Mouse (Mus musculus) heart, embryonic 14.5 days (tissue): ENCODE data around the gene Hoxc13. TPM values are rescaled to one million over a fixed set of nuclear protein-coding genes. Genes with fewer than 3 reads are reported as not detected.

ENCODE experiments used
- ATAC-seq: fragments of 200-750 bp; cut with Nextera tagmentation; 2 replicates; pipeline ENCODE4 v1.8.0; 2017; ENCODE audit warnings: low read depth, moderate TSS enrichment; ENCODE audit not compliant: insufficient number of reproducible peaks, insufficient read depth, low FRiP score
- H3K27ac ChIP-seq, 2 experiments: fragments of 200-500 bp in 1 of 2; fragments of 300-500 bp in 1 of 2; sonication (generic) in 1 of 2; replicated peaks in 1 of 2; 2 replicates each; pipeline ENCODE4 v1.5.1; 2012 to 2014; ENCODE audit warnings: low read depth in 2 of 2, low read length in 2 of 2, control low read depth in 1 of 2, mild to moderate bottlenecking in 1 of 2, mixed read lengths in 1 of 2; ENCODE audit not compliant: control insufficient read depth in 1 of 2, insufficient read depth in 1 of 2
- H3K27me3 ChIP-seq: fragments of 300-500 bp; sonication (generic); 2 replicates; pipeline ENCODE4 v1.6.1; 2014; ENCODE audit warnings: mild to moderate bottlenecking, low read length, control low read depth; ENCODE audit not compliant: control insufficient read depth, insufficient read depth
- H3K36me3 ChIP-seq: fragments of 300-500 bp; sonication (generic); 2 replicates; pipeline ENCODE4 v1.6.1; 2014; ENCODE audit warnings: mild to moderate bottlenecking, control low read depth, low read length, mixed read lengths; ENCODE audit not compliant: control insufficient read depth, insufficient read depth
- H3K4me1 ChIP-seq, 2 experiments: fragments of 200-500 bp in 1 of 2; fragments of 300-500 bp in 1 of 2; sonication (generic) in 1 of 2; 2 replicates each; pipeline ENCODE4 v1.6.1; 2012 to 2014; ENCODE audit warnings: low read length in 2 of 2, control low read depth in 1 of 2, mixed read lengths in 1 of 2; ENCODE audit not compliant: control insufficient read depth in 2 of 2, insufficient read depth in 2 of 2
- H3K4me2 ChIP-seq: fragments of 300-500 bp; sonication (generic); 2 replicates; pipeline ENCODE4 v1.6.1; 2014; ENCODE audit warnings: mild to moderate bottlenecking, low read length
- H3K4me3 ChIP-seq, 2 experiments: fragments of 200-500 bp in 1 of 2; fragments of 300-500 bp in 1 of 2; sonication (generic) in 1 of 2; 2 replicates each; pipeline ENCODE4 v1.5.1; 2012 to 2014; ENCODE audit warnings: low read length in 2 of 2, mild to moderate bottlenecking in 2 of 2, control low read depth in 1 of 2, low read depth in 1 of 2, moderate library complexity in 1 of 2; ENCODE audit not compliant: control insufficient read depth in 1 of 2, insufficient read depth in 1 of 2
- H3K9ac ChIP-seq: fragments of 300-500 bp; sonication (generic); 2 replicates; pipeline ENCODE4 v1.6.1; 2014; ENCODE audit warnings: mild to moderate bottlenecking, low read length
- H3K9me3 ChIP-seq: fragments of 300-500 bp; sonication (generic); 2 replicates; pipeline ENCODE4 v1.6.1; 2016; ENCODE audit warnings: low read length, control low read depth; ENCODE audit not compliant: control insufficient read depth
- WGBS: fragments of 180-500 bp; shearing (Covaris S2); extraction: QIAGEN DNeasy Blood & Tissue Kit; methylation state at CpG from one replicate; pipeline ENCODE4 v1.1.7; 2014; 5-methylcytosine and 5-hydroxymethylcytosine counted together
- polyA plus RNA-seq: library from polyadenylated mRNA; unstranded; fragments of >200 nt; fragmentation: Nextera tagmentation; extraction: Ambion mirVana; gene quantifications from 2 replicates; pipeline ENCODE4 v1.2.1, GENCODE M21; 2014

Hoxc13 gene
- polyA plus RNA-seq, 1 experiment from 2014 or later = not detected

GRCm38 (mm10) chr15:102922636-102923500, 2.0 kb downstream of the Hoxc13 start:
- Histone ChIP-seq H3K4me3 (no peak overlapping the region), H3K9me3 (no peaks in the 10 kb centered on the region), H3K27me3 (peaks cover 100% of the 10 kb centered on the region), H3K27ac (no peak overlapping the region), H3K4me1 (peaks cover 3 to 7% of the 10 kb centered on the region in 2 experiments; a peak in 2 of 4 replicates), H3K4me2 (no peak overlapping the region), H3K36me3 (no peaks in the 10 kb centered on the region), H3K9ac (no peak overlapping the region)
- WGBS = 15% methylated on average over 6 of the region's 6 CpGs
- ATAC-seq = no peak

DNA sequence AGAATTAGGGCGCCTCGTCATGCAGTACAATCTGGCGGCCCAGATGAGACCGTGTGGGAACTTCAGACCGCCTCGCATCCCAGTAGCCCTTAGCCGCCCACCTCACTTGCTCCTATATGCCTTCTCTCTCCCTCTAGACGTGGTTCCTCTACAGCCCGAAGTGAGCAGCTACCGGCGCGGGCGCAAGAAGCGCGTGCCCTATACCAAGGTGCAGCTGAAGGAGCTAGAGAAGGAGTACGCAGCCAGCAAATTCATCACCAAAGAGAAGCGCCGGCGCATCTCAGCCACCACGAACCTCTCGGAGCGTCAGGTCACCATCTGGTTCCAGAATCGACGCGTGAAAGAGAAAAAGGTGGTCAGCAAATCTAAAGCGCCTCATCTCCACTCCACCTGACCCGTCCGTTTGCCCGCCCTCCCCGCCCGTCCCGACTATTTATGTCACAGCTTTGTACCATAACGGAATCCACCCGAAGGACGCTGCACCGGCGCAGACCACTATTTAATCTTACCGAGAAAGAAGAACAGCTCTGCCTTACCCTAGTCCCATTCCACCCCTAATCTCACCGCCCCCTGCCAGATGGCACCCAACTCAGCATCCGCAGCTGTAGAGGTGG, 6.2 kb downstream of the Hoxc13 start:
- WGBS = 2% methylated on average over 40 of the region's 40 CpGs
- Histone ChIP-seq H3K4me3 (no peak overlapping the region), H3K4me1 (no peaks in the 10 kb centered on the region), H3K4me2 (no peak overlapping the region), H3K27ac (no peak overlapping the region), H3K9ac (no peak overlapping the region), H3K9me3 (no peaks in the 10 kb centered on the region), H3K36me3 (no peaks in the 10 kb centered on the region), H3K27me3 (peaks cover 100% of the 10 kb centered on the region)
- ATAC-seq = no peak

DNA sequence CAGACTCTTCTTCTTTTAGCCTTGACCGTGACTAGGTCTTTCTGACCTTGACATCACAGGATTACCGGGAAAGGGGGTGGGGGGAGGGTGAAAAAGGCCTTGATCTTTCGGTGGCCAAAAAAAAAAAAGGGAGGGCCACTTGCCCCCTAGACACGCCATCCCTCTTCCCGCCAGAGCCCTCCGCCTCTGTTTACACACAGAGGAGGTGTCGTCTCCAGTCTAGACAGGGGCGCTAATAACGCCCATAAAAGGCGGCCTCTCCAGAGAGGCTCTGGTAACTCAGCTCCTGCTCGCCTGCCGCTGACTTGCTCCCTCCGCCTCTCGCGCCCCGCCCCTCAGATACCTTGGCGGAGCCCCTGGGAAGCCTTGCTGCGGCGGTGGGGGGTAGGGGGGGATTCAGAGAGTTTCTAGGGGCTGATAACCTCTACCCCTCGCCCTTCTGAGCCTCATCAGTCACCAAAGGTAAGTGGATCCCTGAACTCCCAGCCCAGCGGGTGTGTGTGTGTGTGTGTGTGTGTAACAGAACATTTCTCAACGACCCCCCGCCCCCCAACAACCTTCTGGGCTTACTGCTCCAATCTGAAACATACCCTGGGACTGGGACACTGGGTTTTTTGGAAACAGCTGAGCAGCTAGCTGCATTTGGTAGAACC, 10.9 kb downstream of the Hoxc13 start:
- Histone ChIP-seq H3K36me3 (no peaks in the 10 kb centered on the region), H3K4me2 (no peak overlapping the region), H3K4me1 (peaks cover 0 to 4% of the 10 kb centered on the region in 2 experiments; a peak in 1 of 4 replicates), H3K27ac (no peak overlapping the region), H3K4me3 (no peak overlapping the region), H3K9me3 (no peaks in the 10 kb centered on the region), H3K9ac (no peak overlapping the region), H3K27me3 (peaks cover 100% of the 10 kb centered on the region)
- ATAC-seq = no peak
- 0% methylated on average over 23 of the region's 23 CpGs for WGBS

GRCm38 (mm10) chr15:102934438-102934837, 13.5 kb downstream of the Hoxc13 start:
- no peak overlapping the region for H3K9ac ChIP-seq
- H3K9me3 ChIP-seq = no peaks in the 10 kb centered on the region
- 4% methylated on average over 12 of the region's 12 CpGs for WGBS
- H3K27ac ChIP-seq = no peak overlapping the region
- H3K27me3 ChIP-seq = peaks cover 100% of the 10 kb centered on the region
- no peak for ATAC-seq
- H3K4me3 ChIP-seq = no peak overlapping the region
- no peak overlapping the region for H3K4me2 ChIP-seq
- peaks cover 0 to 4% of the 10 kb centered on the region in 2 experiments; a peak in 1 of 4 replicates for H3K4me1 ChIP-seq
- H3K36me3 ChIP-seq = no peaks in the 10 kb centered on the region

DNA sequence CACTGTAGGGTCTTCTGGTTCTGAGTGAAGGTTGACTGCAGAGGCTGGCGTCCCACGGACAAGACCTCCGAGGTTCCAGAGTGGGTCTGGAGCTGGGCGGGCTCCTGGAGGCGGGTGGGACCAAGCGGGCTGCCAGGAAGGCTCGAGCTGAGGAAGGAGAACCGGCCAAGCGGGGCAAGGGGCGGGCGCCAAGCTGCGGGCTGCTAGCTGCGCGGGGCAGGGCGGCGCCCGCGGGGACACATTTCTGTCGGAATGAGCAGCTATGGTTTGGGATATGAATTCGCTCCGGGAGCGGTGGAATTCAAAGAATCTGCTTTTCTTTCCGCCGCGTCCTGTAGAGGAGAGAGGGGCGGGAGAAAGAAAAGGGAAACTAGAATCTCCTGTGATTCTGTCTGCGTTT, 14.0 kb downstream of the Hoxc13 start:
- H3K4me3 ChIP-seq = peak overlapping the region in 1 of 2 experiments; percentile 16; a peak in 2 of 4 replicates
- ATAC-seq = no peak
- H3K4me2 ChIP-seq = peak overlapping the region; percentile 32; the same call in 1 of the 2 replicates

DNA sequence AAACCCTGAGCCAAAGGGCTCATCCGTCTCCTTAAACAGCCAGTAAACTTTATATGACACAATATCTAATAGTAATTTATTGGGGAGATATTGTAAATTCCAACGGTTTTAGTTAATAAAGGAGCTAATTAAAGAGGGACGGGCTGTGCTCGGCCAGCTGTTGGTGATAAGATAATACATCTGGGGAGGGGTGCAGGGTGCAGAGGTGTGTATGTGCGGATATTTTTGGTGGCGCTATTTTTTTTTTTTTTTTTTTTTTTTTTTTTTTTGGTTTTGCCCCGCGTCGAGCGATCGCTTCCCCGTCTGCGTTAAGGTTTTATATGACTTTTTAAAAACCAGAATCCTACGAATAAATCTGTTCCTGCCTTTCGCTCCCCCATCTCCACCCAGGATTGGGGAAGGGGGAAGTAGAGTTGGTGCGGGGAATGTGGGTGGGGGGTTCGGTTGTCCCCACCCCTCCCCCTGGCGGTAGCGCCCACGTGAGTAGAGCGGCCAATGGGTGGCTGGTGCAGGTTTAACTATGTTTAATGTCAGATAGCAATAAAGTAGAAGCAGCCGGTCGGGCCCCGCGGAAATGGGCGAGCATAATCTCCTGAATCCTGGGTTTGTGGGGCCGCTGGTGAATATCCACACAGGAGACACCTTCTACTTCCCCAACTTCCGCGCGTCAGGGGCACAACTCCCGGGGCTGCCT, 15.5 kb downstream of the Hoxc13 start, which contains the start of gene Hoxc12:
Gene Hoxc12 (plus strand): TSS at position 479 of the 694 bp plus-strand sequence.
- Histone ChIP-seq H3K27ac (no peak within 1 kb of the TSS), H3K4me2 (no peak within 1 kb of the TSS), H3K36me3 (no peaks in the 10 kb centered on the region), H3K9me3 (no peaks in the 10 kb centered on the region), H3K9ac (no peak within 1 kb of the TSS), H3K4me1 (peaks cover 0 to 4% of the 10 kb centered on the region in 2 experiments; a peak in 1 of 4 replicates), H3K27me3 (peaks cover 100% of the 10 kb centered on the region), H3K4me3 (no peak within 1 kb of the TSS)
- ATAC-seq = no peak
- WGBS = 2% methylated on average over 31 of the region's 31 CpGs

More for the DNA sequence above, 14.0 kb downstream of the Hoxc13 start:
- Histone ChIP-seq H3K9me3 (no peaks in the 10 kb centered on the region), H3K4me1 (peaks cover 0 to 4% of the 10 kb centered on the region in 2 experiments; a peak in 1 of 4 replicates), H3K9ac (no peak overlapping the region), H3K27me3 (peaks cover 100% of the 10 kb centered on the region), H3K27ac (no peak overlapping the region), H3K36me3 (no peaks in the 10 kb centered on the region)
- under 1% methylated on average over 26 of the region's 27 CpGs for WGBS
